Mouse (Mus musculus) c-Kit-negative CD71-positive TER-119-positive erythroid progenitor cells, embryonic 14.5 days (primary cell): ENCODE measurements around the gene Zfp583.
"Not testable (repeated sequence)": the region's sequence is repeated elsewhere in the genome, so short reads cannot be mapped to it uniquely, and the experiment has no call there.

Source experiments
- DNase-seq: peaks from one replicate; pipeline ENCODE4 v3.0.0-alpha.2; 2013; ENCODE audit warnings: low read depth, low spot score

Gene Zfp583

GRCm38 (mm10) chr7:6331233-6331956 lies at the start of gene Zfp583:
Gene Zfp583, minus strand, starts transcription at chr7:6331285.
- peak; percentile 46 for DNase-seq

GRCm38 (mm10) chr7:6378441-6378840 lies 47.4 kb upstream of the Zfp583 start:
- DNase-seq, result no peak

GRCm38 (mm10) chr7:6372993-6373392 lies 41.9 kb upstream of the Zfp583 start:
- no peak for DNase-seq

- no peak for DNase-seq
Observed at GRCm38 (mm10) chr7:6369460-6369859, 38.4 kb upstream of the Zfp583 start.

GRCm38 (mm10) chr7:6368146-6368545 lies 37.1 kb upstream of the Zfp583 start:
- DNase-seq, result not testable (repeated sequence)

- DNase-seq, result no peak
Observed at GRCm38 (mm10) chr7:6367185-6367584, 36.1 kb upstream of the Zfp583 start.

- DNase-seq, result no peak
Observed at GRCm38 (mm10) chr7:6364761-6365160, 33.7 kb upstream of the Zfp583 start.

- peak; percentile 72 for DNase-seq
Observed at GRCm38 (mm10) chr7:6363047-6363488, 32.0 kb upstream of the Zfp583 start, which contains the start of gene Zfp78. Gene Zfp78, plus strand, starts transcription at chr7:6363280.

- DNase-seq, result peak; percentile 84
Observed at GRCm38 (mm10) chr7:6362268-6363046, 31.4 kb upstream of the Zfp583 start.

GRCm38 (mm10) chr7:6361756-6362155 lies 30.7 kb upstream of the Zfp583 start:
- DNase-seq, result no peak

- DNase-seq, result no peak
Observed at GRCm38 (mm10) chr7:6360477-6361060, 29.5 kb upstream of the Zfp583 start.

- DNase-seq, result peak; percentile 60
Observed at GRCm38 (mm10) chr7:6358937-6359590, 28.0 kb upstream of the Zfp583 start.

GRCm38 (mm10) chr7:6358121-6358520 lies 27.0 kb upstream of the Zfp583 start:
- DNase-seq, result no peak

- no peak for DNase-seq
Observed at GRCm38 (mm10) chr7:6344124-6344523, 13.0 kb upstream of the Zfp583 start.

- no peak for DNase-seq
Observed at GRCm38 (mm10) chr7:6343501-6344071, 12.5 kb upstream of the Zfp583 start, which contains the start of gene Gm3854. Gene Gm3854, plus strand, starts transcription at chr7:6343759.

GRCm38 (mm10) chr7:6339865-6340264 lies 8.8 kb upstream of the Zfp583 start:
- DNase-seq, result no peak

- peak; percentile 8 for DNase-seq
Observed at GRCm38 (mm10) chr7:6330458-6331232, 440 bp downstream of the Zfp583 start.

GRCm38 (mm10) chr7:6300796-6301195 lies 30.3 kb downstream of the Zfp583 start:
- not testable (repeated sequence) for DNase-seq

- DNase-seq, result not testable (repeated sequence)
Observed at GRCm38 (mm10) chr7:6291121-6291520, 40.0 kb downstream of the Zfp583 start.

- peak; percentile 37 for DNase-seq
Observed at GRCm38 (mm10) chr7:6286921-6287531, 44.1 kb downstream of the Zfp583 start.
